Mouse (Mus musculus) midbrain, postnatal 0 days (tissue): ENCODE data around the gene BC030867. TPM values are rescaled to one million over a fixed set of nuclear protein-coding genes. Genes with fewer than 3 reads are reported as not detected.
A peak's percentile ranks its signal among the peaks of the same experiment; 100 is the strongest.

Experiments
- ATAC-seq: fragments of 200-750 bp; cut with Nextera tagmentation; 2 replicates; pipeline ENCODE4 v1.8.0; 2017; ENCODE audit warnings: moderate number of reproducible peaks, mild to moderate bottlenecking, moderate TSS enrichment, moderate library complexity; ENCODE audit not compliant: low FRiP score
- DNase-seq: peaks from one replicate; pipeline ENCODE4 v3.0.0-alpha.2; 2015; ENCODE audit warnings: low spot score
- H3K27ac ChIP-seq: fragments of 300-500 bp; sonication (generic); 2 replicates; pipeline ENCODE4 v1.5.1; 2014; ENCODE audit warnings: low read depth, mild to moderate bottlenecking, low read length, mixed read lengths
- H3K27me3 ChIP-seq: fragments of 300-500 bp; sonication (generic); 2 replicates; pipeline ENCODE4 v1.6.1; 2014; ENCODE audit warnings: low read length, control low read depth, mixed read lengths; ENCODE audit not compliant: insufficient read depth
- H3K36me3 ChIP-seq: fragments of 300-500 bp; sonication (generic); 2 replicates; pipeline ENCODE4 v1.6.1; 2014; ENCODE audit warnings: low read length, control low read depth, mixed read lengths; ENCODE audit not compliant: insufficient read depth
- H3K4me1 ChIP-seq: fragments of 300-500 bp; sonication (generic); 2 replicates; pipeline ENCODE4 v1.6.1; 2014; ENCODE audit warnings: mild to moderate bottlenecking, control low read depth, antibody characterized with exemption, low read length, mixed read lengths; ENCODE audit not compliant: insufficient read depth
- H3K4me2 ChIP-seq: fragments of 300-500 bp; sonication (generic); 2 replicates; pipeline ENCODE4 v1.6.1; 2014; ENCODE audit warnings: low read depth, mild to moderate bottlenecking, low read length, mixed read lengths; ENCODE audit not compliant: poor library complexity, severe bottlenecking
- H3K4me3 ChIP-seq: fragments of 300-500 bp; sonication (generic); 2 replicates; pipeline ENCODE4 v1.5.1; 2014; ENCODE audit warnings: low read depth, mild to moderate bottlenecking, low read length, moderate library complexity
- H3K9ac ChIP-seq: fragments of 300-500 bp; sonication (generic); replicated peaks from 2 replicates; pipeline ENCODE4 v1.6.1; 2014; ENCODE audit warnings: mild to moderate bottlenecking, low read length, moderate library complexity, mixed read lengths; ENCODE audit not compliant: poor library complexity, severe bottlenecking
- H3K9me3 ChIP-seq: fragments of 300-500 bp; sonication (generic); 2 replicates; pipeline ENCODE4 v1.6.1; 2016; ENCODE audit warnings: low read length, control low read depth
- CTCF ChIP-seq: IDR thresholded peaks from 2 replicates; pipeline ENCODE4 v1.5.1; 2016; ENCODE audit warnings: antibody characterized with exemption, mild to moderate bottlenecking
- WGBS: fragments of 180-500 bp; shearing (Covaris S2); extraction: QIAGEN DNeasy Blood & Tissue Kit; methylation state at CpG from one replicate; pipeline ENCODE4 v1.1.7; 2014; 5-methylcytosine and 5-hydroxymethylcytosine counted together
- polyA plus RNA-seq: library from polyadenylated mRNA; unstranded; fragments of >200 nt; fragmentation: Nextera tagmentation; extraction: Ambion mirVana; gene quantifications from 2 replicates; pipeline ENCODE4 v1.2.1, GENCODE M21; 2015
- total RNA-seq: library from RNA; depleted of rRNA; stranded (reverse); fragments of >200 nt; gene quantifications from 2 replicates; pipeline ENCODE4 v1.2.3, GENCODE M21; 2014

The BC030867 gene
- total and polyA plus RNA-seq, 2 experiments from 2014 or later, result 0.53 to 2.1 TPM

DNA sequence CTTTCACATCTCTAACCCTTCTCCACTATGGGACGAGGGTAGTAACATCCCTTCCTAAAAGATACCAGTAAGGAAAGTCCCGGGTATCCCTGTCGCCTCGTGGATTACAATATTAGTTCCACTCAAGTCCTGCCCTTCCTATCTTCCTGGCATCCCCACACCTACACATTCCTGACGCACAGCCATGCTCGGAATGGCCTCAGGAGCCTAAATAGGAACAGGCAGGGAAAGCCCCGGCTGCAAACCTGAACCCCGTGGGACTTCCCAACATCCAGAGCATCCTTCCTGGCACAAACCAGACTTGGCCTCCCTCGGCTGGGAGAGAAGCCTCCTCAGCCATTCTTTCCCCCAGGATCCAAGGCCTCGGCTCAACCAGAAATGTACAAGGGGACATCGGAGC is 33.2 kb upstream of the BC030867 start:
- Histone ChIP-seq H3K27ac (no peak overlapping the region), H3K9me3 (no peaks in the 10 kb centered on the region), H3K9ac (peak overlapping the region; percentile 0; the same call in 1 of the 2 replicates), H3K27me3 (no peaks in the 10 kb centered on the region), H3K4me1 (peaks cover 28% of the 10 kb centered on the region; the same call in 1 of the 2 replicates), H3K4me3 (no peak overlapping the region), H3K4me2 (no peak overlapping the region), H3K36me3 (peaks cover 8% of the 10 kb centered on the region)
- DNase-seq, result no peak
- TF ChIP-seq CTCF, result no peak
- 79% methylated on average over 11 of the region's 11 CpGs for WGBS
- ATAC-seq, result no peak

GRCm38 (mm10) chr11:102216056-102216885 is 32.4 kb upstream of the BC030867 start:
- peaks cover 9% of the 10 kb centered on the region for H3K36me3 ChIP-seq
- TF ChIP-seq CTCF, result no peak
- H3K4me1 ChIP-seq, result peaks cover 28% of the 10 kb centered on the region; the same call in 1 of the 2 replicates
- no peak overlapping the region; the same call in 1 of the 2 replicates for H3K27ac ChIP-seq
- ATAC-seq (no peak), DNase-seq (peak; percentile 43)
- H3K4me3 ChIP-seq, result no peak overlapping the region
- no peaks in the 10 kb centered on the region for H3K9me3 ChIP-seq
- WGBS, result 50% methylated on average over 12 of the region's 12 CpGs
- H3K9ac ChIP-seq, result peak overlapping the region; percentile 0; the same call in 1 of the 2 replicates
- no peaks in the 10 kb centered on the region for H3K27me3 ChIP-seq
- no peak overlapping the region for H3K4me2 ChIP-seq

DNA sequence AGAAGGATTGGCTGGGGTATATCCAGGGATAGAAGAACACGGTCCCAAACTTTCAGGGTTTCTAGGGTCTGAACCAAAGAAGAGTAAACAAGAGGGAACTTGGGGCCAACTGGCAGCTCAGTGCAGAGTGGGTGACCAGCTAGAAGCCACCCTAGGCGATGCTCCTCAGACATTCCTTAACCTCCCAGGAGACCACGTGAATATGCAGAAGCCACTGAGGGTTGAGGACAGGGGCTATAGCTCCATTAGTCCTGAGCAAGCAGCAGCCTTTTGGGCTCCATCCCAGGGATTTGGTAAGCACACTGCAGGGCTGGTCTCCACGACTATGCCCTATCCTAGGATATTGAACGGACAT is 31.8 kb upstream of the BC030867 start:
- H3K4me2 ChIP-seq, result no peak overlapping the region; the same call in 1 of the 2 replicates
- DNase-seq, result no peak
- no peak overlapping the region; the same call in 1 of the 2 replicates for H3K27ac ChIP-seq
- peaks cover 12% of the 10 kb centered on the region for H3K36me3 ChIP-seq
- no peak overlapping the region for H3K4me3 ChIP-seq
- H3K9ac ChIP-seq, result no peak overlapping the region
- ATAC-seq, result no peak
- H3K27me3 ChIP-seq, result no peaks in the 10 kb centered on the region
- 56% methylated on average over 5 of the region's 5 CpGs for WGBS
- TF ChIP-seq CTCF, result no peak
- peaks cover 28% of the 10 kb centered on the region; the same call in 1 of the 2 replicates for H3K4me1 ChIP-seq
- H3K9me3 ChIP-seq, result no peaks in the 10 kb centered on the region

DNA sequence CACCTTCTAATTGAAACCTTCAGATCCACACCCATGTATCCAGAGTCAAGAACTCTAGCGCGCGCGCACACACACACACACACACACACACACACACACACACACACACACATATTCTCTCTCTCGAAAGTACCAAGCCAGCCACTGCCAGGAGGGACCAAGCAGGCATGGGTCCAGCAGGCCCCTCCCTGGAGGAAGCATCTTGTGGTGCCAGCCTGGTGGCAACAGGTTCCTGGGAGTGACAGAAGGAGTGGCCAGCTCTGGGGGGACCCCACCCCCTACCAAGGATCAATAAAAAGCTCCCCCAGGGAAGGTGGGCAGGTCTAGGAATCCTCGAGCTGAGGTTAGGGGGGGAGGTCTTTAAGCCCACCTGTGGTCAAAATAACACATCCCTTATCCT is 31.3 kb upstream of the BC030867 start:
- Histone ChIP-seq H3K9ac (no peak overlapping the region; the same call in 1 of the 2 replicates), H3K4me2 (peak overlapping the region; percentile 54; the same call in 1 of the 2 replicates), H3K36me3 (peaks cover 14% of the 10 kb centered on the region), H3K4me1 (peaks cover 28% of the 10 kb centered on the region; the same call in 1 of the 2 replicates), H3K27me3 (no peaks in the 10 kb centered on the region), H3K4me3 (no peak overlapping the region), H3K9me3 (no peaks in the 10 kb centered on the region), H3K27ac (no peak overlapping the region)
- DNase-seq (no peak), ATAC-seq (no peak)
- no peak for TF ChIP-seq CTCF
- 77% methylated on average over 6 of the region's 6 CpGs for WGBS

DNA sequence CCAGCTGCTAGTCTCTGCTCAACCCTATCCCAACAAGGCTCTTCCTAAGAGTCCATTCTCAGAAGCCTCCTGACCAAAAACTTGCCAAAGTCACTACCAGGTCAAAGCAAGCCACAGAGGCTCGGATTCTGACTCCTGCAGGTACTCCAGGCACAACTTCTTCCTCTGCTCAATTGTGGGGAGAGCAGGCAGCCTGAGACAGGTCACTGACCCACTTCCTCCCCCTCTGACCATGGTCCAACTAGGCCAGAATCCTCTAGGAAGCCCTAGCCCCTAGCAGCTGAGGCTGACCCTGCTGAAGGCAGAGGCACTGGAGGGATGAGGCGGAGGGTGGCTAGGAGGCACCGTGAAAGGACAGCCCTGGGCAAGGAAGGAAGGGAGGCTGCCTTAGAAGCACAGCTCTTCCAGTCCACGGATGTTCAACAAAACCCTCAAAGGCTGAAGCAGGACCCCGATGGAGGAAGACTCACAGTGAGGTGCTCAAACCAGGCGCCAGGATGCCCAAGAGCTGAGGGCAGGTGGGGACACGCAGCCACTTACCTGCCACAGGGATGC is 30.7 kb upstream of the BC030867 start:
- H3K4me1 ChIP-seq, result peaks cover 28% of the 10 kb centered on the region; the same call in 1 of the 2 replicates
- no peak for ATAC-seq
- TF ChIP-seq CTCF, result no peak

DNA sequence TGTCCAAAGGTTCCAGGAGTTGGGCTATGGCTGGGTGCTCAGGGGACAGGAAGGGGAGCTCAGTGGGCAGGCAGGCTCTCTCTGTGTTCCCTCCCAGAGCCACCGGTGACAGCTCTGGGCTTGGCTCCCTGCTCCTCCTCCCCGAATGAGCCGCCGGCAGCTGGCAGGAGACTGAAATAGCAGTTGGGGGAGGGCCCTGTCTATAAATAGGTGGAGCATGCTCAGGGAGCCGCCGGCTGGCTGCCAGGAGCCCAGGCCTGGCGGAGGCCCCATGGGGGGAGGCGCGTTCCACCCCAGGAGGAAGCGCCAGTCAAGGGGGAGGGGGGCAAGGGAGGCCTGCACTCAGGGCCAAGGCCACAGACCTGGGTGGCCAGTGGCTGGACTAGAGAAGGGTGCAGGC is 29.9 kb upstream of the BC030867 start:
- ATAC-seq, result peak; percentile 60
- peak overlapping the region; percentile 62 for H3K27ac ChIP-seq
- TF ChIP-seq CTCF, result no peak
- WGBS, result 2% methylated on average over 7 of the region's 10 CpGs
- peaks cover 28% of the 10 kb centered on the region; the same call in 1 of the 2 replicates for H3K4me1 ChIP-seq
- DNase-seq, result peak; percentile 92
- peak overlapping the region; percentile 22 for H3K4me3 ChIP-seq
- H3K27me3 ChIP-seq, result no peaks in the 10 kb centered on the region
- no peaks in the 10 kb centered on the region for H3K9me3 ChIP-seq
- peak overlapping the region; percentile 59 for H3K9ac ChIP-seq
- peak overlapping the region; percentile 54 for H3K4me2 ChIP-seq
- peaks cover 17% of the 10 kb centered on the region for H3K36me3 ChIP-seq

More for the DNA sequence above, 30.7 kb upstream of the BC030867 start:
- Histone ChIP-seq H3K9ac (peak overlapping the region; percentile 59), H3K4me3 (peak overlapping the region; percentile 22; the same call in 1 of the 2 replicates), H3K36me3 (peaks cover 17% of the 10 kb centered on the region), H3K27ac (0 out of 2 replicates have a peak overlapping the region, but pooled peaks have one; percentile 62), H3K9me3 (no peaks in the 10 kb centered on the region), H3K4me2 (peak overlapping the region; percentile 54), H3K27me3 (no peaks in the 10 kb centered on the region)
- 73% methylated on average over 7 of the region's 7 CpGs for WGBS
- no peak for DNase-seq
